Mouse (Mus musculus): ENCODE measurements around the gene Dbil5.
"Not testable (repeated sequence)": the region's sequence is repeated elsewhere in the genome, so short reads cannot be mapped to it uniquely, and the experiment has no call there.

Dbil5 gene

GRCm38 (mm10) chr11:76217390-76217800, at the start of gene Dbil5, which contains the start of gene Gemin4:
TSS of gene Dbil5 (plus strand) at chr11:76217608.
TSS of gene Gemin4 (minus strand) at chr11:76217664.
- DNase-seq (ENCODE audit: low spot score): peak; percentile 96

- DNase-seq (ENCODE audit: low spot score): no peak
These were observed 48.4 kb upstream of the Dbil5 start for GRCm38 (mm10) chr11:76168976-76169375.

DNA sequence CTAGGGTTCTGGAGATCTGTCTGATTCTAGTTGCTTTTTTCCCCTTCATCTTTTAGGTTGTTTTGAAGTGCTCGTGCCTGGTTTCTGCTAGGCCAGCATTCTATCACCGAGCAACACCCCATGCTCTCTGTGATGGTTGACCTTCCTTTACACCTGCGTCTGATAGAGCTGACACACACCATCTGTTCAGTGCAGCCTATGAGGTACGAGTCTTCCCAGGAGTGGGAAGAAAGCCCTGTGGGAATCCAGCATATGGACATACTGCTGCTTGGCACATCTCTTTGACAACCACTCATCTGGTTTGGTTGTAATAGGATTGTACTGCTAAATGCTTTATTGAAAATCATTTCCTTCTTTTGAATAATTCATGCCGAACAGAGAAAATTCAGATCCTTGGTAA, 47.2 kb upstream of the Dbil5 start:
- no peak for DNase-seq (ENCODE audit: low spot score)

DNA sequence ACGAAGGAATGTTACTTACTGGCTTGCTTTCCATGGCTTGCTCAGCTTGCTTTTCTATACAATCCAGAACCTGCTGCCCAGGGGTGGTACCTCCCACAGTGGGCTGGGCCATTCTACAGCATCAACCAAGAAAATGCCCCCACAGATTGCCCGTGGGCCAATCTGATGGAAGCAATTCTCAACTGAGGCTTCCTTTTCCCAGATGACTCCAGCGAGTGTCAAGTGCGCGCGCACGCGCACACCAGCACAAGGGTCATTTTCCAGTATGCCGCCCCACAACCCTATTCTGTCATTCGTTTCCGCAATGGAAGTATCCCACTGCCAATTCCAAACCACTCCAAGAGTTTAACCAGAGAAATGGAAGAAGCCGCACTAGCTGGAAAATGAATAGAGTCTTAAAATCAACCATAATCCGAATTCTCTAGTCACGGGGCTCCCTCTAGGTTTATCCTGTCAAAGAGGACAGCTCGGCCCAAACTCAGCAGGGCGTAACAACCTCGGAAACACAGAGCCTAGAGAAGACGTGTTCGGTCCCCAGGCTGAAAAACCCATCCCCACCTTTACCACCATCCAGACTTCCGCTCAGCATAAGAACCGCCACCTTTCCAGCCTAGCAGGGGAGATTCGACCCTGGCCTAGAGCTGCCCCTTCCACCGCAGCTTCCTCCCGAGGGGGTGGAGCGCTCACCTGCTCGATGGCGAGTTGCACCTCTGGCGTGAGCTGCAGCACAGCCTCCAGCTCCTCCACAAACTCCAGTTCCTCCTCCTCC, 38.5 kb upstream of the Dbil5 start:
- DNase-seq (ENCODE audit: low spot score): no peak

DNA sequence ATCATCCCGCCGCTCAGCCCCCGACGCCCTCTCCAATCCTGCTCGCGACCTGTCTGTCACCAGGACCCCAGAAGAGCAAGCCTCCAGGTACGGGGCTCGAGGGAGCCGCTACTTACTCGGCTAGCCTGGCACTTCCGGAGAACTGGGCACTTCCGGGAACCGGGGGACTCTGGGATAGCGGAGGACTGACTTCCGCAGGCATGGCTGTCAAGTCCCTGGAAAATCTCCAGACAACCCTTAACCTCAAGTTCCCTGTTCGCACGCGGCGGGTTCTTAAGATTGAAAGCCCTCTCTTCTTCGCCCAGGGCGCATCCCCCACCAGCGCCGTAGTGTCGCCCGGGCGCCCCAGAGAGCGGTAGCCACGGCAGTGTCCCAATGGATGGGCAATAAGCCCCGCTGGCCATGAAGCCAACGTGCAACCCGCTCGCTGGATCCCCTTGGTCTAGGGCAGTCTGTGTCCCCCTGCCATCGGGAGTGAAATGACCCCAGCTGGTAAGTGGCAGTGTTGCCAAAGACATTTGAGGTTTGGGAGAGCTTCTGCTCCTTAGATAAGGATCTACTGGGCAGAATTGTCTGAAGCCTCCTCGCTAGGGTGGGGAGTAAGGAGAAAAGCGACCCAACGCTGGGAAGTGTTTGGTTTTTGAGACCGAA, 37.8 kb upstream of the Dbil5 start, which contains the start of the genes Vps53 and Fam57a:
Gene Vps53 (minus strand): TSS at position 153 of the 651 bp plus-strand sequence.
Gene Fam57a (plus strand): TSS at position 177 of the 651 bp plus-strand sequence.
- DNase-seq (ENCODE audit: low spot score): peak; percentile 77

DNA sequence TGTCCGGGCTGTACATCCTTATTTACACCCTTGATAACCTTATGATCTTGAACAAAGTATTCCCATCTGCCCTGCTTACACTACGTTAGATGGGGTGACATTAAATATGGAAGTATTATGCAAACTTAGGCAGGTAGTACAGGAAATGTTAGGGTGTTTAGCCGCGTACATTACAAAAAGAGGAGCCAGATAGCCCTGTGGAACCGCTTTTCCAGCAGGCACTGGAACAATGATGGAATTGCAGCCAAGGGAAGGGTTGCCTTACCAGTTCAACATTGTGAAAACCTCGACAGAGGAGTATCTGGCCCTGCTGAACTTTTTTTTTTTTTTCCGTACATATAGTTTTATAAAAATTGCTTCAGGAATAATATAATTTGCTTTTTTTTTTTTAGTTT, 37.3 kb upstream of the Dbil5 start:
- DNase-seq (ENCODE audit: low spot score): no peak

- DNase-seq (ENCODE audit: low spot score): no peak
These were observed 33.7 kb upstream of the Dbil5 start for GRCm38 (mm10) chr11:76183745-76184144.

DNA sequence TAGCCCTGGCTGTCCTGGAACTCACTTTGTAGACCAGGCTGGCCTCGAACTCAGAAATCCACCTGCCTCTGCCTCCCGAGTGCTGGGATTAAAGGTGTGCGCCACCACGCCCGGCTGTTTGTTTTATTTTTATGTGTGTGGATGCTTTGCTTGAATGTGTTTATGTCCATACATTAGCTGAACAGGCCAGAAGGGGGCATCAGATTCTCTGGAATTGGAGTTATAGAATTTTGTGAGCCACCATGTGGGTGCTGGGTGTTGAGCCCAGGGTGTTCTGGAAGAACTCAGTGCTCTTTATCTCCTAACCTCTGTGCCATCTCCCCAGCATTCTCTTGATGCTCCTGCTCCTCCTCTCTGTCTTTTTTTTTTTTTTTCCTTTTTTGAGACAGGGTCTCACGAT, 30.5 kb upstream of the Dbil5 start:
- no peak for DNase-seq (ENCODE audit: low spot score)

DNA sequence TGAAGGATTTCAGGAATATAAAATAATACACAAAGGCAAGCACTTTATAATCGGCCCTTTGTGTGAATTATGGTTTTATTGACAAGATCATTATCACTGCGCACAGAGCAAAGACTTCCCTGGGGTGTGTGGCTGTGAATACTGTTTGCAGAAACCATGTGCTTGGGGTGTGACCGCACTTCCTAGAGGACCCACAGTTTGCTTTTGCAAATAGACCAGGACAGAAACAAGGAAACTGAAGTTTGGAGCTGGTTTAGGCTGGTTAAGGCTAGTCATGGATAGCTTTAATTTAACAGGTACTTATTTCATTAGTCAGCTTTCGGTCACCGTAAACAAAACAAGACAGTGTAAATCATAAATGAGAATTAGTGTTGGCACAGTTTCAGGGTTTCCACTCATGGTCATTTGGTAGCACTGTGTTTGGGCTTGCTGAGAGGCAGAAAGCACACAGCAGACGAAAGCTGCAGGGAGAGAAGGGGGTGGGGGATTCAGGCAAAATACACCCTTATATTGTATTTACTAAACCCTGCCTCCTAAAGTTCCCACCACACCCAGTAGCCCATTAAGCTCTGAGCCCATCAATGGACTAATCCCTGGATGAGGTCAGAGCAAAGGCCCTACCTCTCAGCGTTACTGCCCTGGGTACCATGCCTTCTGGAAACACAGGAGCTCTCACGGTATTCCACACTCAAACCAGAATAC, 21.0 kb upstream of the Dbil5 start:
- DNase-seq (ENCODE audit: low spot score): no peak

DNA sequence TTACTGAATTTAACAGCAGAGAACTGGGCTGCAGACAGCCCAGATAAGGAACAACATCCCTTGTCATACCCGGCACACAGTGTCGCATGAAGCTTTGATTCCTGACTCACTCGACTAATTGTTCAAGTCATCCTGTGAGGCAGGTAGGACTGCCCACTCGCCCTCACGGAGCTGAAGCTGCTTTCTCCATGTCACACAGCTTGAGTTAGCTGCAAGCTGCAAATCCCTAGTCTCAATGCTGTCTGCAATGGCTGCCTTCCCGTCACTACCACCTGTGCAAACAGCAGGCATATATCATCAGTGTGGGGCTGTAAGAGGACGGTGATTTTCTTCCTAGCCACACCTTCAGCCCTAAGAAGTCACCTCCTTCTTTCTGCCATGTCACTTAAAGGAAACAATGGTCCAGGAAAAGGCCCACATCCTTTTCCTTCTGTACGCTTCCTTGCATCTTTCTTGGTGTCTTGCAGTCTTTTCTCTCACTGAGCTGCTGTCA, 20.4 kb upstream of the Dbil5 start:
- no peak for DNase-seq (ENCODE audit: low spot score)

GRCm38 (mm10) chr11:76201761-76202674, 15.4 kb upstream of the Dbil5 start:
- peak; percentile 77 for DNase-seq (ENCODE audit: low spot score)

GRCm38 (mm10) chr11:76206793-76207192, 10.6 kb upstream of the Dbil5 start:
- DNase-seq (ENCODE audit: low spot score): no peak

DNA sequence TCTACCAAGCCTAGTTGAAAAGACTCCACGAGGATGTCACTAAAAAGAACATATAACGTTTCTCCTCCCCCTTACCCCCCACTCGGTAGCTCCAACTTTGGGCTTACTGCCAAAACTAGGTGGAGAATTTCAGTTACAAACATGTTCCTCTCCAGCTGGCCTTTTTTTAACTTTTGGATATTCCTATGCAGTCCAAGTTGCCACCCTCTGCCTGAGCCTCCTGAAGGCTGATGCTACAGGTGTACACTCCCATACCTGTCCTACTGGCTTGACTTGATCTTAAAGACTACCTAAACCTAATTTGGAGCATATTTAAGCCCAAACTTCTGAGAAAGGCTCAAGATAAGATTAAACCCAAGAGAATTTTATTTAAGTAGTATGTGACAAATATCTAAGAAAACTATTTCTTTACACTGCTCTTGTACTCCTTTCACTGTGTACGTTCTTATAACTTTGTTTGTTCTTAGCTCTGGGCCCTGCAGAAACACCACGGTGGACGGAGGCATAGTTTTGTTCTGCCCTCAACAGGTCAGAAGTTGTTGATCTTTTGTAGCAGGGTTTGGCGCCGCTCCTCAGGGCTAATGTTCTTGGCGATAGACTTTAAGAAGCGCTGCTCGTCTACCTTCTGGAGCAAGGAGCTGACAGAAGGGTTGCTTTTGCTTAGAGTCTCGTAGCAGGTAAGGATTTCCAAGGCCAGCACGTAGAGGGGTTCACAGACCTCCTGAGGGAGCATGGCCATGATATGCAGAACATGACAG, 7.0 kb upstream of the Dbil5 start:
- DNase-seq (ENCODE audit: low spot score): no peak

DNA sequence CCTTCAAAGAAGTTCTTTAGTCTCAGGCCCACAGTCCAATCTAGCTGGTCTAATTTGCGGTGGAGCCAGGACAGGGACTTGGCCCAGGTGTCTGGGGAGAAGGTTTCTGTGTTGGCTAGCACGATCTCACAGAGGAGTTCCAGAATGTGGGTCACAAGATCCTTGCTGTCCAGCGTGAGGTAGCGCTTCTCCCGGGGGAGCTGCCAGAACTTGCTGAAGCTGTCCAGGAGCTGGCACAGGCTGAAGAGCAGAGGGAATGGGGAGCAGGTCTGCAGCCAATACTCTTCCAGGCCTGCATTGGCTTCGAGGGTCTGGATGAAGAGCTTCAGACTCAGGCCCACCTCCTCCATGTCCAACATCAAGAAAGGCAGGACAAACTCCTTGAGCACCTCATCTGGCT, 5.8 kb upstream of the Dbil5 start:
- not testable (repeated sequence) for DNase-seq (ENCODE audit: low spot score)

DNA sequence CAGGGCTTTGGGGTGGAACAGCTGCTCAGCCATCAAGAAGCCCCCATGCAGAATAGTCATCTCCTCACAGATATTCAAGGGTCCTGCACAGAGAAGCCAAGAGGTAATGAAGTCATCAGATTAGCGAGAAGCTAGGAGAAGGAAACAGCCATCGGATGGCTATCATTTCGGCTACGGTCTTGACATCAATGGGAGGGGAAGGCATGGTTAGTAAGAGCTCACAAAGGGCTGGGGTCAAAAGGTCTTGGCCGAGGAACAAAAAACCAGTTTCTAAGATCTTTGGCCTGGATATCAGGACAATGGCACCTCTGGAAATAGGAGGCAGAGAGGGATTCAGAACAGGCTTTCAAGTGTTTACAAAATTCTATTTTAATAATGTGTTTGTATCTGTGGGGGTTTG, 3.6 kb upstream of the Dbil5 start:
- DNase-seq (ENCODE audit: low spot score): no peak

- DNase-seq (ENCODE audit: low spot score): no peak
These were observed 2.4 kb upstream of the Dbil5 start for GRCm38 (mm10) chr11:76215011-76215410.

DNA sequence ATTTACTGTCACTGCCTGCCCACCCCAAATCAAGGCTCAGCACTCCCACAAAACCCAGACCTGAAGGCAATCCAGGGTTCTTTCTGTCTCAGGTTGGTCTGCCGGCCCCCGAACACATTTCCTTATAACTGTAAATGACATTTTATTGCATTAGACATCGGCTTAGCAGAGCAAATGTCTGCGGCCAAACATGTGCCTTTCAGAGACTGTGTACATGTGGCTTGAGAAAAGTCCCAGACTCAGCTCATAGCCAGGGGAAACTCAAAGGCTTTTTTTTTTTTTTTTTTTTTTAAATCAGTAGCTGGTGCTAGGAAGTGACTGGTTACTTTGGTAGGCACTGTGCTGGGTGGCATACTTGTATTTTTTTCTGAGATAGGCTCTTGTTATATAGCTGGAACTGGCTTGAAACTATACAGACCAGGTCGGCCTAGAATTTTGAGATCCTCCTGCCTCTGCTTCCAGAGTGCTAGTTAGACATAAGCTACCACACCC, 1.3 kb upstream of the Dbil5 start:
- DNase-seq (ENCODE audit: low spot score): no peak

DNA sequence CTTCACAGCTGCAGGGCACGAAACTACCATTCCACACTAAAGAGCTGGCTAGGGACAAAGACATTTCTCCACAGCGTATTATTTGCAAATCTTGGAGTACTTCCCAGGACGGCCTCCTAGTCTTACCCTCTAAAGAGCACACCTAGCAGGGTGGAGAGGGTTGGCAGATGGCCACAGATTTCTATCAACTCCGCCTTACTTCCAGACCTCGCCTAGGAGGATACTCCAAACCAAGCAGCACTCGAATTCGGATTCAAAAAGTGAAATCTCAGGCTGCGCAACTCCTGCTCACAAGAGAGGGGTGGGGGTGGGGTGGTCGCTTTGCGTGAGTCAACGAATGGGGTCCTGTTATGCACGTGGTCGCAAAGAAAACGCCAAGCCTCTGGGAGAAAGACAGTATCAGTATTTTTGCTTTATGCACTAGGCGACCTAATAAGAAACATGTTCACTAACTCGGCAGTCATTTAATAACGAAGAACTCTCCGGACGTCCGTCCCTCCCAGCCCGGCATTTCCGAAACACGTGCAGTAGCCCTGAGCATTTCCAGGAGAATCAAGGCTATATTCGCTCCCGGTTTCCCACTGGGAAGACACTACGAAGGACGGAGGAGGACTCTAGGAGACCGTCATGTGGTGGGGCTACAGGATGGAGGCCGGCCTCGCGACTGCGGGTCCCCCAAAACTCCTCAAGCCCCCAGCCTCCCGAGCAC, 573 bp upstream of the Dbil5 start:
- DNase-seq (ENCODE audit: low spot score): no peak

DNA sequence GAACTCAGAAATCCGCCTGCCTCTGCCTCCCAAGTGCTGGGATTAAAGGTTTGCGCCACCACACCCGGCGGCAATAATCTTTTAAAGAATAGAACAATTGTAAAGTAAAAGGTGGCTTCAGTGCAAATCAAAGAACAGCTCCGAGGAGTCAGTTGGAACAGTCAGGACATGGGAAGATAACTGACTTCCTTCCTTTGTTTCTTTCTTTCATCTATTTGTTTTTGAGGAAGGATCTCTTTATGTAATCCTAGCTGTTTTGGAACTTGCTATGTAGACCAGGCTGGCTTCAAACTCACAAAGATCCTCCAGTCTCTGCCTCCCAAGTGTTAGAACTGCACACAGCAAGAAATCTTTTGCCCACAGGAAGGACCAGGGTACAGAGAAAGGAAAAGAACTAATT, 7.2 kb downstream of the Dbil5 start:
- no peak for DNase-seq (ENCODE audit: low spot score)

DNA sequence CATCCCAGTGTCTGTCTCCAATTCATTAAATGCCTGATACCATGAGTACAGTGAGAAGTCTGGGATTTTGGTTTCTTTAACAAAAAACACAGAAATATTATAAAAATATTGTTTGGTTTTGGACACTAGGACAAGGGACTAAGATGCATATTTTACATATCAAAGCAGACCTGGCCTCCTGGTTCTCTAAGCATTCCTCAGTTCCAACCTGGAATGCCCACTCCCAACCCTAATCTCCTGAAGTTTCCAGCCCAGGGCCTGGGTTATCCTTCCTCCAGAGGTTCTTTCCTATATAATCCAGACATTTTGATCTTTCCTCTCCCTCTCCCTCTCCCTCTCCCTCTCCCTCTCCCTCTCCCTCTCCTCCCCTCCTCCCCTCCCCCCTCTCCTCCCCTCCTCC, 7.6 kb downstream of the Dbil5 start:
- no peak for DNase-seq (ENCODE audit: low spot score)
